9 mouse cellular contexts compared by ENCODE assay signal in the genomic region with DNA sequence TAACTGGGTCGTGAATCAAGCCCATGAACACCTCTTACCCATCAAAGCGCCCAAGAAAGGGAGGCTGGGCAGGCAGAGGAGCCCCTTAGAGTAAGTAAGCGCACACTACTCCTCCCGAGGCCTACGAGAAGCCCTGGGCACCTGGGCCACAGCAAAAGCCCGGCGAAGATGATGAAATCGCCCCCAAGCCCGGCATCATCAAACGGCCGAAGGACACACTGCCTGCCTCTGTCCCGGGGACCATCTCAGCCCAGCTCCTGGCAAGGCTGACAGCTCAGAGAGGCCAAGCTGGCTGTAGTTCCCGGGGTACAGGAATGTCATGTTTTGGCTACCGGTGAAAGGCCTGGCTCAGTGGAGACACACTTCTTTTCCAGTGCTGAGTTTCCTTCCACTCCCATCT. TPM values are rescaled to one million over a fixed set of nuclear protein-coding genes. Genes with fewer than 3 reads are reported as not detected.
DNase-seq lines count a peak whose midpoint lies in the region; ATAC-seq and TF ChIP-seq lines count a peak whose summit lies in the region.
"Had no signal": no experiment of that assay in that cellular context is flagged by ENCODE, and none has a peak within 500 bp of the region (broad histone marks: within the 10 kb centered on the region; RNA-seq: fewer than 3 reads in every experiment).

No protein-coding gene starts in this region.

- H3K4me2 ChIP-seq in hindbrain, embryonic 13.5 days: no peak overlapping the region
- no peak overlapping the region for H3K4me2 ChIP-seq in hindbrain, embryonic 11.5 days (replicated peaks; ENCODE audit: low read depth, low read length)

- peaks cover 31% of the 10 kb centered on the region for H3K4me1 ChIP-seq in hindbrain, embryonic 13.5 days (replicated peaks)
- no peaks in the 10 kb centered on the region for H3K4me1 ChIP-seq in hindbrain, embryonic 11.5 days (replicated peaks; ENCODE audit: control insufficient read depth, insufficient read depth, low read length)
- H3K4me1 ChIP-seq in thymus, adult 2 months (replicated peaks; ENCODE audit: control insufficient read depth, insufficient read depth, low read length): no peaks in the 10 kb centered on the region

- H3K9me3 ChIP-seq in hindbrain, embryonic 13.5 days: no peaks in the 10 kb centered on the region
- no peaks in the 10 kb centered on the region for H3K9me3 ChIP-seq in hindbrain, embryonic 11.5 days (ENCODE audit: control insufficient read depth, low read length)

- no peak for ATAC-seq in hindbrain, embryonic 13.5 days (ENCODE audit: low FRiP score)
- no peak for ATAC-seq in hindbrain, embryonic 11.5 days (ENCODE audit: low FRiP score)

- peak overlapping the region; percentile 30; the same call in 1 of the 2 replicates for H3K27ac ChIP-seq in hindbrain, embryonic 13.5 days
- H3K27ac ChIP-seq in hindbrain, embryonic 11.5 days (ENCODE audit: low read depth, low read length): no peak overlapping the region
- H3K27ac ChIP-seq in thymus, adult 2 months (ENCODE audit: control insufficient read depth, insufficient read depth, low read length): no peak overlapping the region

- DNase-seq in hindbrain, embryonic 11.5 days (ENCODE audit: low spot score): no peak
- peak; percentile 30 for DNase-seq in ovary, adult 18-20 months (ENCODE audit: low spot score)
- DNase-seq in ovary, postnatal 10 days (ENCODE audit: low spot score): no peak
- peak; percentile 42 for DNase-seq in gastrocnemius, postnatal 10 days
- DNase-seq in skeletal muscle tissue, adult 2 months (ENCODE audit: low read depth, low spot score): peak; percentile 44
- DNase-seq in retina, postnatal 1 day: no peak
- no peak for DNase-seq in thymus, adult 2 months

- H3K4me3 ChIP-seq in hindbrain, embryonic 13.5 days: no peak overlapping the region
- no peak overlapping the region for H3K4me3 ChIP-seq in hindbrain, embryonic 11.5 days (ENCODE audit: low read depth, low read length)
- H3K4me3 ChIP-seq in thymus, adult 2 months (ENCODE audit: control insufficient read depth, insufficient read depth, low read length): no peak overlapping the region
- H3K4me3 ChIP-seq: erythroblast, embryonic 14.5 days had no signal

- no peaks in the 10 kb centered on the region for H3K36me3 ChIP-seq in hindbrain, embryonic 13.5 days
- H3K36me3 ChIP-seq in hindbrain, embryonic 11.5 days (ENCODE audit: control insufficient read depth, insufficient read depth, low read length): no peaks in the 10 kb centered on the region
- no peaks in the 10 kb centered on the region for H3K36me3 ChIP-seq in thymus, adult 2 months (ENCODE audit: control insufficient read depth, insufficient read depth, low read length)

- H3K27me3 ChIP-seq in hindbrain, embryonic 13.5 days: no peaks in the 10 kb centered on the region
- H3K27me3 ChIP-seq in hindbrain, embryonic 11.5 days (ENCODE audit: control insufficient read depth, insufficient read depth, low read length): no peaks in the 10 kb centered on the region
- H3K27me3 ChIP-seq in thymus, adult 2 months (ENCODE audit: control insufficient read depth, insufficient read depth, low read length): no peaks in the 10 kb centered on the region

- no peak overlapping the region for H3K9ac ChIP-seq in hindbrain, embryonic 13.5 days
- no peak overlapping the region for H3K9ac ChIP-seq in hindbrain, embryonic 11.5 days (ENCODE audit: low read depth, low read length)

- WGBS in hindbrain, embryonic 13.5 days: 81% methylated on average over 14 of the region's 14 CpGs
- 71% methylated on average over 14 of the region's 14 CpGs for WGBS in hindbrain, embryonic 11.5 days
- 92% methylated on average over 14 of the region's 14 CpGs for WGBS in thymus, adult 2 months

- TF ChIP-seq CTCF in thymus, adult 2 months (IDR thresholded peaks at IDR 0.05; ENCODE audit: borderline replicate concordance, control insufficient read depth, extremely low read depth, insufficient read depth, low read length, poor library complexity): no peak

- TF ChIP-seq POLR2A in thymus, adult 2 months (IDR thresholded peaks at IDR 0.05; ENCODE audit: control insufficient read depth, extremely low read depth, insufficient read depth, low read length, poor library complexity): no peak

RNA-seq across cellular contexts. Expression of a gene that starts 23.8 kb away (rescaled TPM):
- polyA plus RNA-seq in hindbrain, embryonic 13.5 days (2015; fragmentation: Nextera tagmentation; extraction: Ambion mirVana): 2.3 and 2.8 TPM in 2 replicates
- polyA plus RNA-seq in hindbrain, embryonic 11.5 days (2014; fragmentation: Nextera tagmentation; extraction: Ambion mirVana): 5.5 and 7.1 TPM in 2 replicates
- 1 to 10 TPM; 3.0 to 4.6 TPM for total RNA-seq in gastrocnemius, postnatal 10 days (2021)
- polyA plus RNA-seq in thymus, adult 2 months (2012; rRNA removed): 6.5 and 8.0 TPM in 2 replicates

Comparison
In these comparisons a context has a peak if more than half of its experiments do, and no peak if none do; other contexts are left out.
1. DNase-seq: peak in ovary, adult 18-20 months (single experiment), gastrocnemius, postnatal 10 days (single experiment) and skeletal muscle tissue, adult 2 months (single experiment); none in hindbrain, embryonic 11.5 days (single experiment), ovary, postnatal 10 days (single experiment), retina, postnatal 1 day (single experiment) and thymus, adult 2 months (single experiment).